Mouse (Mus musculus) stomach, postnatal 0 days (tissue): Measurements from ENCODE around the gene Prkab1.

ENCODE experiments used
- CTCF ChIP-seq: IDR thresholded peaks from 2 replicates; pipeline ENCODE4 v1.5.1; 2016; ENCODE audit warnings: antibody characterized with exemption, low read depth, mild to moderate bottlenecking, moderate library complexity
- EP300 ChIP-seq: optimal IDR thresholded peaks from 2 replicates; pipeline ENCODE3; 2016; ENCODE audit warnings: antibody characterized with exemption

DNA sequence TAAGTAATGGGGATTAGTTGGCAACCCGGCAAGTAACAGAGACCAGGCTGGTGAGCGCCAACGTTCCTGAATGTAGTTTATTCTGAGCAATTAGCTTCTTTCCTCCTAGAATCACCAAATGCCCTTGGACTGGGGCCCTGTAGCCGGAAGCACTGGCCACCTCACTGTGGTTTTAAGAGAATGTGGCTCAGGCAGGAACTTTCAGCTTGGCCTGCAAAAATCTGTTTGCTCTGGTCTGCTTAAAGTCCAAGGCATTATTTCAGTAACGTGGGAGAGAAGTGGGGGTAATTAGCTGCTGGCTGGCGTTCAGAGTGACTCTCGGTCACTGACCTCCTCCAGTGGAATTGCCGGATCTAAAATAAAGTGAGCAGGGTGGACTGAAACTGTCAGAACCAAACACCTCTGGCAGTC lies 1.1 kb downstream of the Prkab1 start:
- no peak for TF ChIP-seq CTCF
- TF ChIP-seq EP300 = no peak
